Mouse (Mus musculus): Measurements from ENCODE around the gene Pdf. TPM values are rescaled to one million over a fixed set of nuclear protein-coding genes. Genes with fewer than 3 reads are reported as not detected.

The Pdf gene
- polyA plus RNA-seq, 1 experiment, result 39.5 TPM

DNA sequence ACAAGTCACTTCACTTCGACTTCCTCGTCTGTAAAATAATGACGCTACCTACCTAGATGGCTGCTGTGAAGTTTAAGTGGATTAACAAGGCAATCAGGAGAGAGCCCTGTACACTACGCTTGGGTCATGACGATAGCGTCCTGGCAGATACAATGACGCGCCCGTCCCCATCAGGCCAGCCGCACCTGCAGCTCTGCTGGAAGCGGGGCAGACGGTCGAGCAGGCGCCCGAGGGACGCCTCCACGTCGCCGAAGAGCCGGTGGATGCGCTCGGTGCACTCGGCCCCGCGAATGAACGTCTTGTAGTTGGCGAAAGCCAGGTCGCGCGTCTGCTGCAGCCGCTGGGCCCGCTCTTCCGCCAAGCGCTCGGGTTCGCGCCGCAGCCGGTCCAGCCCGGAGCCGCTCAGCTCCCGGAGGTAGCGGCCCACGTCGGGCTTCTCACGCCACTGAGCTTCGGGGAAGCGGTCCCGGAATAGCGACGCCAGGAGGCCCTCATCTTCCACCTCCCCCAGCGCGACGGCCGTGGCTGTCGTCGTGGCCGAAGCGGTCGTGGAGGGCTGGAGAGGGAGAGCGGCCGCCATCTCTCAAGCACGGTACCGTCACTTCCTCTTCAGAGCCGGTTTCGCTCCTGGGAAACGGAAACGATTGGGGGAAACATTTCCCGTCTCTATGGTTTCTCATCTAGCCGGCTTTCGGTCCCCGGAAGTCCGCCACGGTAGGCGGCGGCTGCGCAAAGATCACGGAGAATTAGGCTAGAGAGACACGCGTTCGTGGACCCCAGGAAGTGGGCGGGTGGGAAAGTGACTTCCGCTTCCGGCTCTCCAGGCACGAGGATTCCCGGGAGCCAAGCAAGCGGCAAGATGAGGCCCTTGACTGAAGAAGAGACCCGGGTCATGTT, 7.9 kb upstream of the Pdf start, which contains the start of the genes Cog8 and Nip7:
Cog8 (minus strand) TSS at position 614 of the 897 bp plus-strand sequence.
Nip7 (plus strand) TSS at position 802 of the 897 bp plus-strand sequence.
- H3K27ac ChIP-seq (ENCODE audit: insufficient read depth, low read depth, low read length), result peak within 1 kb of the TSS; percentile 42
- DNase-seq, result peak; percentile 99
- no peak for TF ChIP-seq CTCF (conservative IDR thresholded peaks at IDR 0.05; ENCODE audit: insufficient read depth, insufficient read length, low read depth, low read length)
- TF ChIP-seq POLR2A (IDR thresholded peaks at IDR 0.05; ENCODE audit: low read depth, low read length), result peak; percentile 48
- peaks cover 3% of the 10 kb centered on the region; the same call in 1 of the 2 replicates for H3K4me1 ChIP-seq (ENCODE audit: control insufficient read depth, insufficient read depth, low read length)
- no peaks in the 10 kb centered on the region for H3K36me3 ChIP-seq (ENCODE audit: control insufficient read depth, insufficient read depth, low read length)
- H3K27me3 ChIP-seq (replicated peaks; ENCODE audit: control insufficient read depth, insufficient read depth, low read length), result no peaks in the 10 kb centered on the region
- WGBS, result under 1% methylated on average over 88 of the region's 88 CpGs
- peak within 1 kb of the TSS; percentile 90 for H3K4me3 ChIP-seq (ENCODE audit: insufficient read depth, low read depth, low read length)

DNA sequence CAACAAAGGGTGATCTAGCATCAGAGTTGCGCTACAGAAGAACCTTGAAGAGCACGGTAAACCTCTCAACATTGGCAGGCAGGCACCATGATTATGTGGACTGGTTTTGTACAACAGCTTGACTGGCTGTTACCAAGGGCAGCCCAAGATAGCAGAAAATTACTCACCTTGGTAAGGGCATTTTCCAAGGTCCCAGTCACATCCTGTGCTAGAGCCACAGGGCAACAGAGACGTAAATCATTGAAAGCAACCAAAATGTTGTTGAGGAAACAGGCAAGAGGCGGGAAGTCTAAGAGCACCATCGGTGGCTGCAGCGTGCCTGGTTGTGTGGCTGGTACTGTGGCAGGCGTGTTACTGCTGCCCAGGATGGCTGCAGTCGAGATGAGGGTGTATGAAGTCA, 3.6 kb upstream of the Pdf start:
- Histone ChIP-seq H3K27ac (ENCODE audit: insufficient read depth, low read depth, low read length) (no peak overlapping the region), H3K27me3 (replicated peaks; ENCODE audit: control insufficient read depth, insufficient read depth, low read length) (no peaks in the 10 kb centered on the region), H3K36me3 (ENCODE audit: control insufficient read depth, insufficient read depth, low read length) (no peaks in the 10 kb centered on the region; the same call in 1 of the 2 replicates), H3K4me3 (ENCODE audit: insufficient read depth, low read depth, low read length) (no peak overlapping the region), H3K4me1 (ENCODE audit: control insufficient read depth, insufficient read depth, low read length) (peaks cover 5% of the 10 kb centered on the region; the same call in 1 of the 2 replicates)
- DNase-seq, result no peak
- no peak for TF ChIP-seq CTCF (conservative IDR thresholded peaks at IDR 0.05; ENCODE audit: insufficient read depth, insufficient read length, low read depth, low read length)
- TF ChIP-seq POLR2A (IDR thresholded peaks at IDR 0.05; ENCODE audit: low read depth, low read length), result no peak
- WGBS, result 94% methylated on average over 8 of the region's 8 CpGs

DNA sequence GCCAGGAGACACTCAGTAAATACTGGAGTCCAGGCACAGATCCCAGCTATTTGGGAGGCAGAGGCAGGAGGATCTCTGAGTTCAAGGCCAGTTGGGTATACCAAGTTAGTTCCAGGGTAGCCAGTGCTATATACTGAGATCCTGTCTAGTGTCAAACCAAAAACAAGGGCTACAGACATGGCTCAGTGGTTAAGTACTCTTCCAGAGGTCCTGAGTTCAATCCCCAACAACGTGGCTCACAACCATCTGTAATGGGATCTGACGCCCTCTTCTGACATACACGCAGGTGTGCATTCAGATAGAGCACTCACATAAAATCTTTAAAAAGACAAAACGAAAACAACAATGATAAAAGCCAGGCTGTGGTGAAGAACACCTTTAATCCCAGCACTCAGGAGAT, 1.1 kb upstream of the Pdf start:
- DNase-seq, result no peak
- TF ChIP-seq CTCF (conservative IDR thresholded peaks at IDR 0.05; ENCODE audit: insufficient read depth, insufficient read length, low read depth, low read length), result no peak
- TF ChIP-seq POLR2A (IDR thresholded peaks at IDR 0.05; ENCODE audit: low read depth, low read length), result no peak
- 89% methylated on average over 4 of the region's 4 CpGs for WGBS
- Histone ChIP-seq H3K4me1 (ENCODE audit: control insufficient read depth, insufficient read depth, low read length) (peaks cover 5% of the 10 kb centered on the region; the same call in 1 of the 2 replicates), H3K27me3 (replicated peaks; ENCODE audit: control insufficient read depth, insufficient read depth, low read length) (no peaks in the 10 kb centered on the region), H3K4me3 (ENCODE audit: insufficient read depth, low read depth, low read length) (no peak overlapping the region), H3K27ac (ENCODE audit: insufficient read depth, low read depth, low read length) (no peak overlapping the region), H3K36me3 (ENCODE audit: control insufficient read depth, insufficient read depth, low read length) (peaks cover 3% of the 10 kb centered on the region; the same call in 1 of the 2 replicates)

DNA sequence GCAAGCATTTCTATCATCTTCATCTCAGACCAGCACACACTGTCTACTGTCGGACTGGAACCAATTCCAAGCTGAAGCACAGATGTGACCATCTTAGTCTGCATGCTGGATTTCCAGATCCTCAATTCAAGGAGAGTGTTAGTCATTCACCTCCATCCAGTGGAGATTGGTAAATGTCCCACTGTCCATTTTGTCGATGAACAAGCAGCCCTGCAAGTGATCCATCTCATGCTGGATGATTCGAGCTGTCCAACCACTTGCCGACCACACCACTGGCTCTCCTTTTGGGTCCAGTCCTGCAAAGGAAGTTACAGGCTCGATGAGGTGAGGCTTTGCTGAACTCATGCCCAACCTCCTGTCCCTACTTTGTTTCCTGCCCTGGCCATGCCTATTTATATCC, 1.4 kb downstream of the Pdf start:
- Histone ChIP-seq H3K36me3 (ENCODE audit: control insufficient read depth, insufficient read depth, low read length) (peaks cover 7% of the 10 kb centered on the region), H3K27ac (ENCODE audit: insufficient read depth, low read depth, low read length) (no peak overlapping the region), H3K27me3 (replicated peaks; ENCODE audit: control insufficient read depth, insufficient read depth, low read length) (no peaks in the 10 kb centered on the region), H3K4me3 (ENCODE audit: insufficient read depth, low read depth, low read length) (no peak overlapping the region), H3K4me1 (ENCODE audit: control insufficient read depth, insufficient read depth, low read length) (peaks cover 5% of the 10 kb centered on the region; the same call in 1 of the 2 replicates)
- WGBS, result 59% methylated on average over 5 of the region's 5 CpGs
- peak; percentile 22 for DNase-seq
- TF ChIP-seq CTCF (conservative IDR thresholded peaks at IDR 0.05; ENCODE audit: insufficient read depth, insufficient read length, low read depth, low read length) (no peak), POLR2A (IDR thresholded peaks at IDR 0.05; ENCODE audit: low read depth, low read length) (no peak)

DNA sequence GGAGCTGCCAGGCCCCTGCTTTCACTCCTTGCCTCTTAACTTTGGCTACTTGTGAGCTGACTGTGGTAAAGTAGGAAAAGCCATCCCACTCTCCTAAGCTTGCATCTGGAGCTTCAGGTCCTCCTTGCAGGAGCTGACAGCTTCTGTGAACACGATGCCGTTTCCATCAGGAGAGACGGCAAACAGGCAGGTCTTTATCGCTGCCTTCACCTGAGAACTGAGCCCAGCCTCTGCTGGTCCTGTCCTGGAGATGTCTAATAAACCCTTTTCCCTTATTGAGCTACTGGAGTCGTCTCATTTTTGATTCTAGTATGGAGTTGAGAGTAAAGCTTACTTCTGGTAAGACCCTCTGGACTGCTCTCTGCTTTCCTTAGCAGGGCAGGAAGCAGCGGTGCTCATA, 2.9 kb downstream of the Pdf start:
- Histone ChIP-seq H3K4me1 (ENCODE audit: control insufficient read depth, insufficient read depth, low read length) (peaks cover 5% of the 10 kb centered on the region; the same call in 1 of the 2 replicates), H3K4me3 (ENCODE audit: insufficient read depth, low read depth, low read length) (no peak overlapping the region), H3K27ac (ENCODE audit: insufficient read depth, low read depth, low read length) (no peak overlapping the region), H3K27me3 (replicated peaks; ENCODE audit: control insufficient read depth, insufficient read depth, low read length) (no peaks in the 10 kb centered on the region), H3K36me3 (ENCODE audit: control insufficient read depth, insufficient read depth, low read length) (peaks cover 7% of the 10 kb centered on the region)
- no peak for DNase-seq
- 88% methylated on average over 6 of the region's 6 CpGs for WGBS
- TF ChIP-seq POLR2A (IDR thresholded peaks at IDR 0.05; ENCODE audit: low read depth, low read length), result no peak

DNA sequence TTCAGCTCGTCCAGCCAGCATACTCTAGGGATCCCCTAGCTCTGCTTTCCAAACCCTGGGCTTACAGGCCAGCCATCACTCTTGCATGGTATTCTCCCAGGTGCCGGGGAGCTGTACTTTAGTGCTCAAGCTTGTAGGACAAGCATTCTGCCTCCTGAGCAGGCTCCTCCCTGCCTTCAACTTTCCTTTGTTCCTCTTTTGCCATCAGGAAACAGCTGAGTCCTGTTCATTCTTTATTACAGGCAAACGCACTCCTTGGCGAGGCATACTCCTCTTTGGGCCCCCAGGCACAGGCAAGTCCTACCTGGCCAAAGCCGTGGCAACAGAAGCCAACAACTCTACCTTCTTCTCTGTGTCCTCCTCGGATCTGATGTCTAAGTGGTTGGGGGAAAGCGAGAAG, 7.8 kb downstream of the Pdf start:
- Histone ChIP-seq H3K36me3 (ENCODE audit: control insufficient read depth, insufficient read depth, low read length) (peaks cover 7% of the 10 kb centered on the region), H3K27me3 (replicated peaks; ENCODE audit: control insufficient read depth, insufficient read depth, low read length) (no peaks in the 10 kb centered on the region), H3K4me3 (ENCODE audit: insufficient read depth, low read depth, low read length) (no peak overlapping the region), H3K4me1 (ENCODE audit: control insufficient read depth, insufficient read depth, low read length) (0 out of 2 replicates have a peak, but pooled peaks cover 3% of the 10 kb centered on the region), H3K27ac (ENCODE audit: insufficient read depth, low read depth, low read length) (no peak overlapping the region)
- 73% methylated on average over 7 of the region's 7 CpGs for WGBS
- DNase-seq, result no peak
- TF ChIP-seq POLR2A (IDR thresholded peaks at IDR 0.05; ENCODE audit: low read depth, low read length), result no peak
- TF ChIP-seq CTCF (conservative IDR thresholded peaks at IDR 0.05; ENCODE audit: insufficient read depth, insufficient read length, low read depth, low read length), result no peak

DNA sequence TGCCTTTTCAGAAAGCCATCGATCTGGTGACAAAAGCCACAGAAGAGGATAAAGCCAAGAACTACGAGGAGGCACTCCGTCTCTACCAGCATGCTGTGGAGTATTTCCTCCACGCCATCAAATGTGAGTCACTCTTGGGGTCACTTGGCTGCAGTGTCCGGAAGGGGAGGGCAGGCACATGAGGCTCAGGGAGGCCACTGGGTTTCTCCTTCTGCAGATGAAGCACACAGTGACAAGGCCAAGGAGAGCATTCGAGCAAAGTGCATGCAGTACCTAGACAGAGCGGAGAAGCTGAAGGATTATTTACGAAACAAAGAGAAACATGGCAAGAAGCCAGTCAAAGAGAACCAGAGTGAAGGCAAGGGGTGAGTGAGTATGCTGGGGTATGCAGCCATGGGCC, 11.8 kb downstream of the Pdf start:
- Histone ChIP-seq H3K27me3 (replicated peaks; ENCODE audit: control insufficient read depth, insufficient read depth, low read length) (no peaks in the 10 kb centered on the region), H3K4me3 (ENCODE audit: insufficient read depth, low read depth, low read length) (no peak overlapping the region), H3K27ac (ENCODE audit: insufficient read depth, low read depth, low read length) (0 out of 2 replicates have a peak overlapping the region, but pooled peaks have one; percentile 1), H3K4me1 (ENCODE audit: control insufficient read depth, insufficient read depth, low read length) (peaks cover 15% of the 10 kb centered on the region), H3K36me3 (ENCODE audit: control insufficient read depth, insufficient read depth, low read length) (no peaks in the 10 kb centered on the region; the same call in 1 of the 2 replicates)
- TF ChIP-seq POLR2A (IDR thresholded peaks at IDR 0.05; ENCODE audit: low read depth, low read length), result no peak
- TF ChIP-seq CTCF (conservative IDR thresholded peaks at IDR 0.05; ENCODE audit: insufficient read depth, insufficient read length, low read depth, low read length), result no peak
- WGBS, result 54% methylated on average over 8 of the region's 8 CpGs
- DNase-seq, result peak; percentile 66

All from kidney, adult 2 months (tissue).